Mouse (Mus musculus) C2C12 (cell line): Measurements from ENCODE around the gene Olfr370. TPM values are rescaled to one million over a fixed set of nuclear protein-coding genes. Genes with fewer than 3 reads are reported as not detected.

Experiments used
- H3K27me3 ChIP-seq: one replicate; pipeline ENCODE4 v1.6.1; 2011; ENCODE audit not compliant: control insufficient read depth, insufficient read depth, insufficient read length
- H3K36me3 ChIP-seq: one replicate; pipeline ENCODE4 v1.6.1; 2011; ENCODE audit not compliant: control insufficient read depth, insufficient read depth
- H3K4me3 ChIP-seq: one replicate; pipeline ENCODE4 v1.5.1; 2011; ENCODE audit warnings: mild to moderate bottlenecking, control low read depth; ENCODE audit not compliant: poor library complexity, insufficient read depth, severe bottlenecking
- H3K79me2 ChIP-seq: one replicate; pipeline ENCODE4 v1.6.1; 2011; ENCODE audit not compliant: control insufficient read depth, insufficient read depth
- H3K79me3 ChIP-seq: one replicate; pipeline ENCODE4 v1.6.1; 2011; ENCODE audit warnings: low read depth, control low read depth
- H3ac ChIP-seq: one replicate; pipeline ENCODE3; 2011; ENCODE audit warnings: low read depth; ENCODE audit not compliant: control insufficient read depth, insufficient read length
- CEBPB ChIP-seq: IDR thresholded peaks from one replicate; pipeline ENCODE4 v1.6.1; 2011; ENCODE audit warnings: low read depth, mild to moderate bottlenecking, control low read depth, moderate library complexity
- CTCF ChIP-seq: IDR thresholded peaks from one replicate; pipeline ENCODE4 v1.5.1; 2011; ENCODE audit not compliant: control insufficient read depth, insufficient read depth, insufficient read length
- FOSL1 ChIP-seq: IDR thresholded peaks from one replicate; pipeline ENCODE4 v1.8.0; 2011; ENCODE audit warnings: mild to moderate bottlenecking, low read length; ENCODE audit not compliant: poor library complexity, insufficient read depth, severe bottlenecking
- MAX ChIP-seq: IDR thresholded peaks from one replicate; pipeline ENCODE4 v1.6.1; 2011; ENCODE audit warnings: mild to moderate bottlenecking, control low read depth
- MYOD1 ChIP-seq: IDR thresholded peaks from one replicate; pipeline ENCODE4 v1.6.1; 2011; ENCODE audit warnings: low read depth; ENCODE audit not compliant: control insufficient read depth, insufficient read length
- MYOG ChIP-seq: IDR thresholded peaks from one replicate; pipeline ENCODE4 v1.6.1; 2011; ENCODE audit not compliant: control insufficient read depth, insufficient read length; ENCODE audit errors: extremely low read depth
- USF1 ChIP-seq: IDR thresholded peaks from one replicate; pipeline ENCODE4 v1.6.1; 2011; ENCODE audit warnings: low read depth, mild to moderate bottlenecking, control low read depth, moderate library complexity
- polyA plus RNA-seq: library from polyadenylated mRNA; unstranded; fragments of >200 nt; fragmentation: generic; extraction: Trizol; gene quantifications from one replicate; pipeline ENCODE4 v1.2.1, GENCODE M21; 2012; ENCODE audit warnings: missing spikeins

Olfr370 gene
- polyA plus RNA-seq, 1 experiment = not detected

GRCm38 (mm10) chr8:83583236-83583635, 47.7 kb downstream of the Olfr370 start:
- H3ac ChIP-seq = no peak overlapping the region
- peaks cover 5% of the 10 kb centered on the region for H3K36me3 ChIP-seq
- peaks cover 81% of the 10 kb centered on the region for H3K79me2 ChIP-seq
- no peak for TF ChIP-seq MYOG
- no peak for TF ChIP-seq CEBPB
- TF ChIP-seq MYOD1 = no peak
- TF ChIP-seq CTCF = no peak
- no peak overlapping the region for H3K4me3 ChIP-seq
- no peaks in the 10 kb centered on the region for H3K27me3 ChIP-seq
- H3K79me3 ChIP-seq = peaks cover 24% of the 10 kb centered on the region

- no peaks in the 10 kb centered on the region for H3K27me3 ChIP-seq
- peaks cover 96% of the 10 kb centered on the region for H3K79me2 ChIP-seq
- peaks cover 5% of the 10 kb centered on the region for H3K36me3 ChIP-seq
- peaks cover 27% of the 10 kb centered on the region for H3K79me3 ChIP-seq
- peak; percentile 26 for TF ChIP-seq MYOD1
- no peak for TF ChIP-seq CTCF
- no peak for TF ChIP-seq CEBPB
- no peak for TF ChIP-seq USF1
- H3K4me3 ChIP-seq = no peak overlapping the region
- no peak overlapping the region for H3ac ChIP-seq
Measured at GRCm38 (mm10) chr8:83584771-83585170, 49.2 kb downstream of the Olfr370 start.

GRCm38 (mm10) chr8:83585333-83585732, 49.8 kb downstream of the Olfr370 start:
- TF ChIP-seq MYOG (no peak), MAX (no peak), USF1 (no peak), FOSL1 (no peak), CTCF (no peak), CEBPB (no peak), MYOD1 (no peak)
- H3K27me3 ChIP-seq = no peaks in the 10 kb centered on the region
- H3K79me2 ChIP-seq = peaks cover 96% of the 10 kb centered on the region
- H3K4me3 ChIP-seq = no peak overlapping the region
- peaks cover 25% of the 10 kb centered on the region for H3K79me3 ChIP-seq
- H3K36me3 ChIP-seq = peaks cover 5% of the 10 kb centered on the region
- no peak overlapping the region for H3ac ChIP-seq

GRCm38 (mm10) chr8:83587644-83588043, 52.1 kb downstream of the Olfr370 start:
- Histone ChIP-seq H3K27me3 (no peaks in the 10 kb centered on the region), H3K79me2 (peaks cover 97% of the 10 kb centered on the region), H3K4me3 (no peak overlapping the region), H3K36me3 (peaks cover 5% of the 10 kb centered on the region), H3ac (no peak overlapping the region), H3K79me3 (peaks cover 35% of the 10 kb centered on the region)
- TF ChIP-seq MYOD1 = no peak
- TF ChIP-seq USF1 = no peak
- no peak for TF ChIP-seq FOSL1

- Histone ChIP-seq H3K79me3 (peaks cover 44% of the 10 kb centered on the region), H3K79me2 (peaks cover 97% of the 10 kb centered on the region), H3K36me3 (peaks cover 2% of the 10 kb centered on the region), H3K4me3 (no peak overlapping the region), H3ac (no peak overlapping the region), H3K27me3 (no peaks in the 10 kb centered on the region)
- no peak for TF ChIP-seq MYOD1
- no peak for TF ChIP-seq MAX
- TF ChIP-seq CEBPB = no peak
- TF ChIP-seq USF1 = no peak
- no peak for TF ChIP-seq MYOG
- no peak for TF ChIP-seq CTCF
- no peak for TF ChIP-seq FOSL1
Measured at GRCm38 (mm10) chr8:83588886-83589285, 53.3 kb downstream of the Olfr370 start.

- Histone ChIP-seq H3ac (no peak overlapping the region), H3K79me3 (peaks cover 39% of the 10 kb centered on the region), H3K36me3 (no peaks in the 10 kb centered on the region), H3K79me2 (peaks cover 84% of the 10 kb centered on the region), H3K4me3 (no peak overlapping the region), H3K27me3 (no peaks in the 10 kb centered on the region)
- TF ChIP-seq MAX = no peak
Measured at GRCm38 (mm10) chr8:83590488-83591023, 55.0 kb downstream of the Olfr370 start.

GRCm38 (mm10) chr8:83592682-83593081, 57.1 kb downstream of the Olfr370 start:
- Histone ChIP-seq H3ac (no peak overlapping the region), H3K79me3 (peaks cover 34% of the 10 kb centered on the region), H3K79me2 (peaks cover 64% of the 10 kb centered on the region), H3K27me3 (no peaks in the 10 kb centered on the region), H3K4me3 (no peak overlapping the region), H3K36me3 (no peaks in the 10 kb centered on the region)
- TF ChIP-seq USF1 = no peak
- TF ChIP-seq MAX = no peak
- no peak for TF ChIP-seq CEBPB
- TF ChIP-seq MYOG = no peak
- TF ChIP-seq FOSL1 = no peak
- no peak for TF ChIP-seq MYOD1
- TF ChIP-seq CTCF = no peak
